Mouse (Mus musculus) spleen, embryonic (tissue): ENCODE results near the gene Tal1.

Experiments
- CTCF ChIA-PET: fragments of 350-600 bp; sonication (Branson Sonifier 250); formaldehyde crosslinking; loops from one replicate; lab custom pipeline; 2022; lab: Charles Lee

Tal1 gene

GRCm38 (mm10) chr4:115063518-115064239 is 7.5 kb downstream of the Tal1 start:
- CTCF ChIA-PET: no interaction called here

- CTCF ChIA-PET: interaction anchor here (0.6 kb wide), 1 partner anchor 636 kb away, joined by 3 read pairs; no protein-coding TSS in a partner anchor
Observed at GRCm38 (mm10) chr4:115071668-115072067, 15.4 kb downstream of the Tal1 start.

- CTCF ChIA-PET: interaction anchor here (0.6 kb wide), 1 partner anchor 1320 kb away, joined by 3 read pairs; no protein-coding TSS in a partner anchor
Observed at GRCm38 (mm10) chr4:115074789-115075188, 18.6 kb downstream of the Tal1 start.

GRCm38 (mm10) chr4:115075204-115075915 is 19.1 kb downstream of the Tal1 start:
- CTCF ChIA-PET: interaction anchor here (0.6 kb wide), 1 partner anchor 1321 kb away, joined by 3 read pairs; no protein-coding TSS in a partner anchor

- CTCF ChIA-PET: no interaction called here
Observed at GRCm38 (mm10) chr4:115078892-115079820, 22.9 kb downstream of the Tal1 start.

DNA sequence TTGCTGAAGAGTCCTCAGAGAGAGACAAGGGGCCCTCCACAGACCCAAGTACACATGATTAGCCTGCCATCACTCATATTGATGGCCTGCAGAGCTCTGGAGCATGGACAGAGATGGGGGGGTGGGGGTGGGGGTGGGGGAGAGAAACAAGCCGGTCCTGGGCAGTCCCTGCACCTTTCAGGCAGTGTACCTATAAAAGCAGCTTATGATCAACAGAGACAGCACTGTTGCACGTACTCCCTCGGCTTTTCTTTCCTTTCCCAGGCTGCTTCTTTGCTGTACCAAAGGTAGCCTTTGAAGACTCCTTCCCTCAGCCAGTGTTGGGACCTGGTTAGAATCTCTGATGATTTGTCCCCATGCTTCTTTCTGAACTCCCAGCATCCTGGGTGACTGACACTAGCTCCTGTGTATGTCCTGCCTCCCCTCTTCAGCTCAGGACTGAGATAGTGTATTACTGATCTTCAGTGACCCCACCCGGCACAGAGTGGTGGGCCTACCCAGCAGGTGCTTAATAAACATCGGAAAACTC is 23.7 kb downstream of the Tal1 start:
- CTCF ChIA-PET: no interaction called here

DNA sequence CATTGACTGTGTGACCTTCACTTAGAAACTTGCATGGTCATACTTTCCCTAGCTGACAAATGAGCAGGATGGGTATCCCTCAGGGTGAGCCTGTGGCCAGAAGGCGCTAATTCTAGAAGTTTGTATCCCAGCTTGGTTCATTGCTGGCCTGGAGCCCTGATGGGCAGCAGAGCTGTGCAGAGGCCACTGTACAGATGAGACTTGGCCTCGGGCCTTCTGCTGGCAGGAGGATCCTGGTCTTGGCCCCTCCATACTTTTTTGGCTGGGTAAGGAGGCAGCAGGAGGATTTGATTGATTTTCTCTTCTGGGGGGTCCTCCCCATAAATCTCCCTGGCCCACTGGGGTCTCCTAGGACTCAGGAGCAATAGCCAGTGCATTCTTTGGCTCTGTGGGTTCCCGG is 26.8 kb downstream of the Tal1 start:
- CTCF ChIA-PET: no interaction called here

- CTCF ChIA-PET: interaction anchor here (0.6 to 1.1 kb wide), 2 partner anchors 9 to 12 kb away, joined by 3 read pairs; no protein-coding TSS in a partner anchor
Observed at GRCm38 (mm10) chr4:115085522-115086095, 29.4 kb downstream of the Tal1 start.

- CTCF ChIA-PET: interaction anchor here (1.1 kb wide), 1 partner anchor 12 kb away, joined by 3 read pairs; no protein-coding TSS in a partner anchor
Observed at GRCm38 (mm10) chr4:115086257-115086656, 30.0 kb downstream of the Tal1 start.

DNA sequence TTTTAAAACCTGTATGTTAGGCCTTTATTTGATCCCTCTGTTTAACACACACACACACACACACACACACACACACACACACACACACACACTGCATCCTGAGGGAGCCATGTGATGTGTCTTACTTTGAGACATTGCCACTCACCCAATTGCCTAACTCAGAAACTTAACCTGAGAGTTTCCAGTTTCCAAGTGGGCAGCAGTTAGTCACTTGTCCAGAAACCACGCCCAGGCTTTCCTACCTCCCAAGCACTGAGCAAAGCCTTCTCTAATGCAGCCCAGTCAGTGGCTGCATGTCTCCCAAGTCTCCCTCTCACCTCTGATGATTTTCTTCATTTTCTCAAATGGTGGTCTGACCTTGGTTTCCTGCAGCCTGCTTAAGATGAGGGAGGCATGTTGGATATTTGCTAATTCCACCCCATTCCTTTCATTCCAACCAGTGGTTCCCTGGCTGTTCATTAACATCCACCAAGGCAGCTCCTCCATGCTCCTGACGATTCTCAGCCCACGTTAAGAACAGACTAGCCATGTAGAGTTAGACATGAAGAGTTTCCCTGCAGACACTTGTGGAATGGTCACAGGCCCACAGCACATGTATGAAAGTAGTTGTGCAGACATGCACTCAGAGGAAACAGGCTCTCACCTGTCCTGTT is 30.7 kb downstream of the Tal1 start:
- CTCF ChIA-PET: no interaction called here

GRCm38 (mm10) chr4:115088611-115089338 is 32.5 kb downstream of the Tal1 start, which contains the start of gene Pdzk1ip1:
Gene Pdzk1ip1 (plus strand): TSS chr4:115088708.
- CTCF ChIA-PET: no interaction called here

- CTCF ChIA-PET: interaction anchor here (0.6 kb wide), 1 partner anchor 662 kb away, joined by 4 read pairs; no protein-coding TSS in a partner anchor
Observed at GRCm38 (mm10) chr4:115090592-115090991, 34.4 kb downstream of the Tal1 start.

DNA sequence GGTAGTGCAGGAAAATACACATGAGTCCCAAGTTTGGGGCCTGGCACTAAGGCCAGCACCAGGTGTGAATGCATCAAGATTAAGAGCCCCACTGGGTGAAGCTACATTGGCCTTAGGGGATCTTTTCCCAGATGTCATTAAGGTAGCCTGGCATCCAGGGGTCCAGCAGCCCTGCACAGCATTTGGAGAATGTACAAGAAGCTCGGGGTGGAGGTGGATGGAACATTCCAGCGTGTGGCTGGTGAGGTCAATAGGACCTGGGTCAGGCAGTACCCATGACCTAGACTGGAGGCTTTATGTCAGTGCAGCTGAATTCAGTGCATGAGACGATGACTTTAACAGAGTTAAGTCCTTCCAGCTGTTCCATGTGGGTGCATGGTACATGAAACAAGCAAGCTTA is 35.6 kb downstream of the Tal1 start:
- CTCF ChIA-PET: no interaction called here

DNA sequence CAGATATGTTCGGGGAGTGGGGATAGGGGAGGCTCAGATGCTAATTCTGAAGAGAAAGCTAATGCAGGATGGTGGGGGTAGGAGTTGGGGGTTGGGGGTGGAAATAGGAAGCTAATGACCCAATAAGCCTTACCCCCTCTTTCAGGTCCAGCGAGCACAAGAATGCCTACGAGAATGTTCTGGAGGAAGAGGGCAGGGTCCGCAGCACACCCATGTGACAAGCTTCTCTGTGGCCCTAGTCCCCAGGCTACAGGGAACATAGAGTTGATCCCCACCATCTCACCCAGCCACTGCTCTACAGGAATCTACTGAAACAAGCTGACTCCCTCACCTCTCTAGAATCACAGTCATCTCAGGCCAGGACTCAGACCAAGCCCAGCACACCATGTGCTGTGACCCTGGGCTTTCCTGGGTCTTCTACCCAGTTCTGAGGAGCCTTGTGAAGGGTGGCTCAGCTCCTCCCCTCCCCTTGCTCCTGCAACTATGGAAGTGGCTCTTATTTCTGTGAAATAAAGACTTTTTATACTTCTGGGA is 37.2 kb downstream of the Tal1 start:
- CTCF ChIA-PET: no interaction called here

DNA sequence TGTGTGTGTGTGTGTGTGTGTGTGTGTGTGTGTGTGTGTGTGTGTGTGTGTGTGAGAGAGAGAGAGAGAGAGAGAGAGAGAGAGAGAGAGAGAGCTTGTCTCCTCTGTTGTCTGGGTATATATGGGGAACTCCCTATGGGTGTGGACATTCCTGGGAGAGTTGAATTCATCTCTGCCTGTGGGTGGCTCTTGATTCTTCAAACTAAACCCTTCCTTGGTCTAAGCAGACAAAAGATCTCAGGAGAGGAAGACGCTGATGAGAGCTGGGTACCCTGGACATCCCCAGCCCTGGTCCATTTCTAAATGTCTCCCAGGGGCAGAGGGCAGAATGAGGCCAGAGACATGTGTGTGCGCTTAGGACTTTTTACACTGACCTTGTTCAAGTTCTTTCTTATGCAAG is 37.8 kb downstream of the Tal1 start:
- CTCF ChIA-PET: no interaction called here

- CTCF ChIA-PET: no interaction called here
Observed at GRCm38 (mm10) chr4:115095671-115096434, 39.6 kb downstream of the Tal1 start.

DNA sequence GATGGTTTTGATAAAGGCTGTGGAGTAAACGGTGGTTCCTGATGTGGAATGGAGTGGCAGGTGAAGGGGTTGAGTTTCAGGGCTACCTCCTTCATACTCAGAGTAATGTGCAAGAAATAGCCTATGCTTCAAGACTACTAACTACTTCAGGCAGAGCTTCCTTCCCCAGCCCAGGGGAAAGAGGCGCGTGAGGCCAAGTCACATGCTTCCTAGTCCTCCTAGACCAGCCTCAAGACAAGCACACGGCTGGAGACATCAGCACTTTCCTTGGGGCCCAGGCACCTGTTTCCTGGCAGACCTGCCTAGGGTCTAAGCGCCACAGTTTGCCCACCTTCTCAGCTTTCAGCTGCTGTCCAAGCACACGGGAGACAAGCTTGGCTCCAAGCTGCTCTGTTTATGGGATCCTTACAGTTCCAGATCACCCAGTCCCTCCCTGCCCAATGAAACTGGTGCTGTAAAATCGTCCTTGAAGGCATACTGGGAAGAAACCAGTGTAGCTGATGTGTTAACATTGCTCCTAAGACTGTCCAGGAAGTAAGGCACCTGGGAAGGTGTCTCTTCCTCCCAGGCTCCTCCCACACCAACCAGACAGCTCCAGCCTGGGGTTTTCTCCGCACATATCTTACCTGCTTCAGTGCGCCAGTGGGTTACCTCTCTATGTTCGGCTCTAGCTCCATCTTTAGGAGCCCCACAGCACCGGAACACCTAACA is 40.4 kb downstream of the Tal1 start:
- CTCF ChIA-PET: interaction anchor here (0.6 kb wide), 1 partner anchor 78 kb away, joined by 13 read pairs; no protein-coding TSS in a partner anchor

DNA sequence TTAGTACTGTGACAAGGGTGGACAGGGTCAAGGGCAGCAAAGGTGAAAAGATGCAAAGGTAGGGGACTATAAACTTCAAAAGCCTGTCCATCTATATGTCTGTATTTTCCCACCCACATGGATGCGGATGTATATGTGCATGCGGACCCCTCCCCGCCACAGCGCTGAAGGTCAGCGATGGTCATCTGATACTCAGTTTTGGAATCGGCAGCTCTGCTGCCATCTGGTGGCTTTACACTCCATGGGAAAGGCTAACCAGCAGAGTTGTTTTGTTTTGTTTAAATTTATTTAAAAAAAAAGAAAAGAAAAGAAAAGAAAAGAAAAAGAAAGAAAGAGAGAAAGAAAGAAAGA is 40.9 kb downstream of the Tal1 start:
- CTCF ChIA-PET: no interaction called here
